9 mouse cellular contexts compared by ENCODE assay signal in genomic region chr10:45002637-45003343, GRCm38 (mm10).
DNase-seq lines count a peak whose midpoint lies in the region; ATAC-seq lines count a peak whose summit lies in the region.
"Had no signal": no experiment of that assay in that cellular context is flagged by ENCODE, and none has a peak within 500 bp of the region (broad histone marks: within the 10 kb centered on the region; RNA-seq: fewer than 3 reads in every experiment).

No protein-coding gene starts in this region.

- H3K27ac ChIP-seq in heart, embryonic 15.5 days = peak overlapping the region; percentile 9; the same call in 1 of the 2 replicates
- H3K27ac ChIP-seq in limb, embryonic 15.5 days = no peak overlapping the region

- H3K9ac ChIP-seq in heart, embryonic 15.5 days = no peak overlapping the region
- H3K9ac ChIP-seq in limb, embryonic 15.5 days = no peak overlapping the region

- H3K4me3 ChIP-seq in heart, embryonic 15.5 days = no peak overlapping the region
- no peak overlapping the region for H3K4me3 ChIP-seq in limb, embryonic 15.5 days

- H3K36me3 ChIP-seq in heart, embryonic 15.5 days = no peaks in the 10 kb centered on the region
- H3K36me3 ChIP-seq in limb, embryonic 15.5 days = no peaks in the 10 kb centered on the region

- DNase-seq in heart, adult 11 months = no peak
- DNase-seq in 416B (ENCODE audit: low read depth) = peak; percentile 42
- no peak for DNase-seq in kidney, adult 18-20 months
- DNase-seq in kidney, adult 11 months = no peak
- no peak for DNase-seq in layer of hippocampus, postnatal 25 days (ENCODE audit: extremely low spot score in 1 of 2, low spot score in 1 of 2)
- DNase-seq: right cerebral cortex, postnatal 14 days had no signal

- peaks cover 17% of the 10 kb centered on the region for H3K4me1 ChIP-seq in heart, embryonic 15.5 days (replicated peaks)
- H3K4me1 ChIP-seq in limb, embryonic 15.5 days = peaks cover 24% of the 10 kb centered on the region

- 39% methylated on average over 8 of the region's 8 CpGs for WGBS in heart, embryonic 15.5 days
- 32% methylated on average over 8 of the region's 8 CpGs for WGBS in limb, embryonic 15.5 days

- no peaks in the 10 kb centered on the region for H3K9me3 ChIP-seq in heart, embryonic 15.5 days (replicated peaks)
- H3K9me3 ChIP-seq in limb, embryonic 15.5 days = no peaks in the 10 kb centered on the region

- ATAC-seq in heart, embryonic 15.5 days (replicated peaks; ENCODE audit: insufficient number of reproducible peaks, insufficient read depth, low FRiP score, low read depth) = no peak
- ATAC-seq in common myeloid progenitor, adult 5-6 weeks (replicated peaks; ENCODE audit: low read depth, poor library complexity, severe bottlenecking) = 0 out of 2 replicates have a peak, but pooled peaks have one; percentile 2
- no peak for ATAC-seq in limb, embryonic 15.5 days (ENCODE audit: insufficient number of reproducible peaks, low FRiP score, low TSS enrichment, low read depth)

- H3K4me2 ChIP-seq in heart, embryonic 15.5 days = peak overlapping the region; percentile 18; the same call in 1 of the 2 replicates
- peak overlapping the region; percentile 23; the same call in 1 of the 2 replicates for H3K4me2 ChIP-seq in limb, embryonic 15.5 days

- no peaks in the 10 kb centered on the region; the same call in 1 of the 2 replicates for H3K27me3 ChIP-seq in heart, embryonic 15.5 days
- H3K27me3 ChIP-seq in limb, embryonic 15.5 days = no peaks in the 10 kb centered on the region
